Mouse (Mus musculus) heart, postnatal 0 days (tissue): Measurements from ENCODE around the gene Lrrn2.

Source experiments
- CTCF ChIP-seq: IDR thresholded peaks from 2 replicates; pipeline ENCODE4 v1.5.1; 2016; ENCODE audit warnings: antibody characterized with exemption, control low read depth, low read depth
- EP300 ChIP-seq: IDR thresholded peaks from 2 replicates; pipeline ENCODE4 v1.6.1; 2016; ENCODE audit warnings: antibody characterized with exemption, low read depth

DNA sequence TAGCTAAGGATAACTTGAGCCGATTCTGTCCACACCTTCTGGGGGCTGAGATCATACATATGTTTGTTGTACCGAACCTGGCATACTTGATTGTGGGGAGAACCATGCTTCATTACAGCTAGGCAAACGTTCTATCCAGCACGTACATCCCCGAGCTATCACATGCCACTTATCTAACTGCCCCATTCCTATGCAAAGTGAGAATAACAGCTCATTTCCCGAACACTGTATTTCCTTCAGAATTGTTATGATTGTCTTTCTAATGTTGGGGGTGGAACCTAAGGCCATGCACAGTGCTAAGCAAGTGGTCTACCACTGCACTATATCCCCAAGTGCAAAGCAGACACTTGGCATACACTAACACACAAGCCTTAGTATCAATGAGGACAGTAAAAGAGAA is 101.2 kb downstream of the Lrrn2 start:
- TF ChIP-seq CTCF, result no peak
- no peak for TF ChIP-seq EP300
